Mouse (Mus musculus): ENCODE data around the gene Epb41. TPM values are rescaled to one million over a fixed set of nuclear protein-coding genes. Genes with fewer than 3 reads are reported as not detected.

The Epb41 gene
- total RNA-seq, 2 experiments from 2014 or later = 28.9 to 31.9 TPM

- intact Hi-C loops (cut with DNase I) = loop anchor here (5.0 kb wide), 2 partner anchors 56 to 161 kb away; partner anchors contain the start of gene Epb41
Observed at GRCm38 (mm10) chr4:131915821-131916328, 159.2 kb downstream of the Epb41 start.

GRCm38 (mm10) chr4:131914891-131915469 lies 160.1 kb downstream of the Epb41 start:
- intact Hi-C loops (cut with DNase I) = loop anchor here (5.0 kb wide), 2 partner anchors 57 to 162 kb away; partner anchors contain the start of gene Epb41

More at GRCm38 (mm10) chr4:131915821-131916328, 159.2 kb downstream of the Epb41 start:
- DNase-seq (ENCODE audit: extremely low spot score in 1 of 2, low spot score in 2 of 2) = no peak

GRCm38 (mm10) chr4:131914046-131914643 lies 161.0 kb downstream of the Epb41 start:
- intact Hi-C loops (cut with DNase I) = no loop called here
- DNase-seq (ENCODE audit: extremely low spot score in 1 of 2, low spot score in 2 of 2) = no peak

More at GRCm38 (mm10) chr4:131914891-131915469, 160.1 kb downstream of the Epb41 start:
- DNase-seq (ENCODE audit: extremely low spot score in 1 of 2, low spot score in 2 of 2) = peak in 1 of 2 experiments; percentile 49

- intact Hi-C loops (cut with DNase I) = no loop called here
- DNase-seq (ENCODE audit: extremely low spot score in 1 of 2, low spot score in 2 of 2) = no peak
Observed at GRCm38 (mm10) chr4:131913526-131913925, 161.6 kb downstream of the Epb41 start.

GRCm38 (mm10) chr4:131911521-131911920 lies 163.6 kb downstream of the Epb41 start:
- no peak for DNase-seq (ENCODE audit: extremely low spot score in 1 of 2, low spot score in 2 of 2)

GRCm38 (mm10) chr4:131910237-131910994 lies 164.7 kb downstream of the Epb41 start:
- intact Hi-C loops (cut with DNase I) = no loop called here

More at GRCm38 (mm10) chr4:131911521-131911920, 163.6 kb downstream of the Epb41 start:
- intact Hi-C loops (cut with DNase I) = no loop called here

GRCm38 (mm10) chr4:131907912-131908311 lies 167.2 kb downstream of the Epb41 start:
- no peak for DNase-seq (ENCODE audit: extremely low spot score in 1 of 2, low spot score in 2 of 2)
- intact Hi-C loops (cut with DNase I) = no loop called here

More at GRCm38 (mm10) chr4:131910237-131910994, 164.7 kb downstream of the Epb41 start:
- DNase-seq (ENCODE audit: extremely low spot score in 1 of 2, low spot score in 2 of 2) = peak in 1 of 2 experiments; percentile 61

GRCm38 (mm10) chr4:131906423-131906822 lies 168.7 kb downstream of the Epb41 start:
- no peak for DNase-seq (ENCODE audit: extremely low spot score in 1 of 2, low spot score in 2 of 2)
- intact Hi-C loops (cut with DNase I) = no loop called here

GRCm38 (mm10) chr4:131904478-131904877 lies 170.6 kb downstream of the Epb41 start:
- intact Hi-C loops (cut with DNase I) = no loop called here
- DNase-seq (ENCODE audit: extremely low spot score in 1 of 2, low spot score in 2 of 2) = peak in 1 of 2 experiments; percentile 65

GRCm38 (mm10) chr4:131901090-131901489 lies 174.0 kb downstream of the Epb41 start:
- no peak for DNase-seq (ENCODE audit: extremely low spot score in 1 of 2, low spot score in 2 of 2)
- intact Hi-C loops (cut with DNase I) = no loop called here

- no peak for DNase-seq (ENCODE audit: extremely low spot score in 1 of 2, low spot score in 2 of 2)
- intact Hi-C loops (cut with DNase I) = no loop called here
Observed at GRCm38 (mm10) chr4:131899180-131899554, 176.0 kb downstream of the Epb41 start.

- no peak for DNase-seq (ENCODE audit: extremely low spot score in 1 of 2, low spot score in 2 of 2)
- intact Hi-C loops (cut with DNase I) = no loop called here
Observed at GRCm38 (mm10) chr4:131898503-131899179, 176.5 kb downstream of the Epb41 start.

GRCm38 (mm10) chr4:131897787-131898186 lies 177.3 kb downstream of the Epb41 start:
- intact Hi-C loops (cut with DNase I) = no loop called here
- no peak for DNase-seq (ENCODE audit: extremely low spot score in 1 of 2, low spot score in 2 of 2)

- intact Hi-C loops (cut with DNase I) = no loop called here
- DNase-seq (ENCODE audit: extremely low spot score in 1 of 2, low spot score in 2 of 2) = no peak
Observed at GRCm38 (mm10) chr4:131897109-131897508, 178.0 kb downstream of the Epb41 start.

- intact Hi-C loops (cut with DNase I) = no loop called here
- DNase-seq (ENCODE audit: extremely low spot score in 1 of 2, low spot score in 2 of 2) = no peak
Observed at GRCm38 (mm10) chr4:131890692-131891091, 184.4 kb downstream of the Epb41 start.

GRCm38 (mm10) chr4:131888564-131888963 lies 186.6 kb downstream of the Epb41 start:
- intact Hi-C loops (cut with DNase I) = loop anchor here (10.0 kb wide), 1 partner anchor 286 kb away; no protein-coding TSS in a partner anchor
- no peak for DNase-seq (ENCODE audit: extremely low spot score in 1 of 2, low spot score in 2 of 2)

- intact Hi-C loops (cut with DNase I) = loop anchor here (10.0 kb wide), 1 partner anchor 289 kb away; no protein-coding TSS in a partner anchor
- no peak for DNase-seq (ENCODE audit: extremely low spot score in 1 of 2, low spot score in 2 of 2)
Observed at GRCm38 (mm10) chr4:131885376-131885775, 189.7 kb downstream of the Epb41 start.

GRCm38 (mm10) chr4:131883571-131883970 lies 191.6 kb downstream of the Epb41 start:
- DNase-seq (ENCODE audit: extremely low spot score in 1 of 2, low spot score in 2 of 2) = no peak
- intact Hi-C loops (cut with DNase I) = loop anchor here (10.0 kb wide), 1 partner anchor 291 kb away; no protein-coding TSS in a partner anchor

- intact Hi-C loops (cut with DNase I) = loop anchor here (10.0 kb wide), 1 partner anchor 293 kb away; no protein-coding TSS in a partner anchor
- no peak for DNase-seq (ENCODE audit: extremely low spot score in 1 of 2, low spot score in 2 of 2)
Observed at GRCm38 (mm10) chr4:131881306-131881705, 193.8 kb downstream of the Epb41 start.

Data from left cerebral cortex, postnatal 10 days (tissue).